Mouse (Mus musculus) c-Kit-positive CD71-negative TER-119-negative erythroid progenitor cells, embryonic 14.5 days (primary cell): ENCODE results near the gene Tlr9.

ENCODE experiments used
- DNase-seq: peaks from one replicate; pipeline ENCODE4 v3.0.0-alpha.2; 2013; ENCODE audit warnings: low read depth

Tlr9 gene

DNA sequence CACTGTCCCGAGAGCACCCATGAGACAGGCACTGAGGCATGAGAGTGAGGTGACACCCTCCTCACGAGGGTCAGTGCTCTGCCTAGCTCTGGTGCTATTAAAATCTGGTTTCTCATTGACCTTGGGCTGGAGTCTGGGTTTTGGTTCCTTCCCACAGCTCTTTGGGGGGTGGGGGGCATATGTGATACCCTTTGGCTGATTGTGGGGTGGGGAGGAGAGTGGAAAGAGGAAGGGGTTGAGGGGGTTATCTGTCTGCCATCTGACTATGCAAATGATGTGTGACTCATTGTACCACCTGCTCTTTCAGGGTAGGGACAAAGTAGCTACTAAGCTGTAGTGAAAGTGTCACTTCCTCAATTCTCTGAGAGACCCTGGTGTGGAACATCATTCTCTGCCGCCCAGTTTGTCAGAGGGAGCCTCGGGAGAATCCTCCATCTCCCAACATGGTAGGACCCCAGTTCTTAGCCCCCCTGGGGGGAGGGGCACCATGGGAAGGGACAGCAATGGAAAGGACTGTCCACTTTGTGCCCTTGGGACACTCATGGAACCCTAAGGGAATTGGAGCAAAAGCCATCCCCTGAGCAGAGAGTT is at the start of gene Tlr9:
Gene Tlr9, plus strand, starts transcription at position 338 of the 591 bp plus-strand sequence.
- DNase-seq, result no peak

DNA sequence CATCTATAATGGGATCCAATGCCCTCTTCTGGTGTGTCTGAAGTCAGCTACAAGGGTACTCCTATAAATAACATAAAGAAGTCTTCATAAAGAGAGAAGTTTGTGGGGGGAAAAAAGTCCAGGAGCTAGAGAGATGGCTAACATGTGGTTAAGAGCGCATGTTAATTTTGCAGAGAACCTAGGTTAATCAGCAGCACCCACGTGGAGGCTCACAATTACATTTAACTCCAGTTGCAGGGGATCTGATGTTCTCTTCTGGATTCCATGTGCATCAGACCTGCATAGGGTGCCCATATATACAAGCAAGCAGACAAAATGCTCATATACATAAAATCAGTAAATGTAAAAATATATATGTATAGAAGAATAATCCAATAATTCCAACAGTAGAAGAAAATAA is 49.0 kb upstream of the Tlr9 start:
- DNase-seq, result no peak

DNA sequence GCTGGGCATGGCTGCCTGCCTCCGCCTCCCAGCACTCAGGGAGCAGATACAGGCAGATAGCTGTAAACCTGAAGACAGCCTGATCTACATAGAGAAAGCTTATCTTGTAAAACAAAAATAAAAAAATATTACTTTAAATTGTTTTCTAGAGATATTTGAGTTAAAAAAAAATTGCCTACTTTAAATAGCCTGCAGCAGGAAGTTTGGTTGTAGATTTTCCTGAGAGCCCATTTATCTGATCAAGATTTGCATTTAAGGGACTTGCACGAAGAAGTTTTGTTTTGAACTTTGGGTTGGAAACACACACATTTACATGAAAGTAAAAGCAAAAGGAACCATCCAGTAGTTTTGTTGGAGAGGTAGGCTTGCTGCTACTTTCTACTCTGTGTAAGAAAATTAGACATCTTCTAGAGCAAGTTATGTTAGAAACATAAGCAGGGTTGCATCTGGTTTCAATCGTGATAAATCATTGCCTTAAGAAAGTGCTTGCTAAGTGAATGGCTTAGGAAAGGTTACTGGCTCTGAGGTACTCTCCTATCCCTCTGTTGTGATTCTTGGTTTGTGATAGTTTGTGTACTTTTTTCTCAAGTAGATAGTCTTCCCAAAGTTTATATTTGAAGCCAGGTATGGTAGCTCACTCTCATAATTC is 46.7 kb upstream of the Tlr9 start:
- no peak for DNase-seq

DNA sequence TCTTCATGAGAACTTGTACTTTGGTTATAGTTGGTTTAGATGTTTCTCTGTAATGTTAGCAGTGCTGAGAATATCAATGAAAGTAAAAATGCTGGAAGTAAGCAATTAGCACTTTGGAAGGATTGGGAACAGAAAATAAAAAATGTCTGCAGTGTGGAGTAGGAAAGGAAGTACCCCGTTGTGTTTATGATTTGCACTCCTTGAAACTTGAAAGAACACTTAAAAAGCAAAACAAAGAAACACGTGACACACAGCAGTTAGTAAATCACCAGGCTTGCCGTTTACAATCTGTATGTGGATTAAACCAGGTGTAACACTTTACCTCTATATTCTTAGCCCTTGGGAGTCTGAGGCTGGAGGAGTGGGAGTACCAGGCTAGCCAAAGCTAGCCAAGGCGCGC is 45.6 kb upstream of the Tlr9 start:
- DNase-seq, result no peak

DNA sequence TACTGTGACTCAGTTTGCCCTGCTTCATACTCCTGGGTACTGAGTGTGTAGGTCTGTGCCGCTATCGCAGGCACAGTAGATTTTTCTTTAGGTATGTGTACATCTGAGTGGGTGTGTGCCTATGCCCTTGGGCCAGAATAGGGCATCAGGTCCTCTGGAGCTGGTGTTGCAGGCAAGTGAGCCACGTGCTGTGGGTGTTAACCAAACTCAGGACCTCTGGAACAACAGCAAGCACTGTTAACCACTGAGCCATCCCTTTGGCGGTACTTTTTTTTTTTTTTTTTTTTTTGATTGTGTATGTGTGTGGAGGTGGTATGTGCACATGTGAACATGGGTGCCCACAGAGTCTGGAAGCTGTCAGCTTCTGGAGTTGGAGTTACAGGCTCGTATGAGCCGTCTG is 44.6 kb upstream of the Tlr9 start:
- DNase-seq, result no peak

DNA sequence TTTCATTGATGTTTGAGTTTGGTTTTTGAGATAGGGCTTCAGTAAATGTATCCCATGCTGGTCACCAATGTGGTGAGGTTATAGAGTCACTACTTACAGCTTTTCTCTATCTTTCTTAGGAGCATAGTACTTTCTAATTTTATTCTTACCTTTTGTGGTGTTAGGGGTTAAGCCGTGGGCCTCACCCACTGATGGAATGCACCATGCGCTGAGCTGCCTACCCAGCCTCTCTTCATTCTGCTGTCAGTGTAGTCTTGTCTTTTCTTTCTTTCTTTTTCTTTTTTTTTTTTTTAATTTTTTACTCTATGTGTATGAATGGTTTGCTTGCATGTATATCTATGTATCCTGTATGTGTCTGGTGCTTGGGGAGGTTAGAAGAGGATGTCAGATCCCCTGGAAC is 42.9 kb upstream of the Tlr9 start:
- no peak for DNase-seq

DNA sequence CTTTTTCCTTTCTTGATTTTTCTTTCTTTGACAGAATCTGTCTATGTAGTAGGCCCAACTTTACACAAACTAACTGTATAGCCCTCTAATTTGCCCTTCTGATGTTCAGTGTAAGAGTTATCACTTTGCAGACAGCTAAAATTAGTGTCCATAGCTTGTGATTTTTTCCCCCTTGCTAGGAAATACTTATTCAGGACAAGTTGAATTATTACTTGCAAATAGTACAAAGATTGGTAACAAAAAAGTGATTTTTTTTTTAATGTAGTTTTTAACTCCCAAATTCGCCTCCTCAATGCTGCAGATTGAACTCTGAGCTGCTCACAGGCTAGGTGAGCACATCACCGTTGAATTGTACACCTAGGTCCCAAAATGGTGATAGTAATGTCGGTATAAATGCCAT is 42.4 kb upstream of the Tlr9 start:
- DNase-seq, result no peak

DNA sequence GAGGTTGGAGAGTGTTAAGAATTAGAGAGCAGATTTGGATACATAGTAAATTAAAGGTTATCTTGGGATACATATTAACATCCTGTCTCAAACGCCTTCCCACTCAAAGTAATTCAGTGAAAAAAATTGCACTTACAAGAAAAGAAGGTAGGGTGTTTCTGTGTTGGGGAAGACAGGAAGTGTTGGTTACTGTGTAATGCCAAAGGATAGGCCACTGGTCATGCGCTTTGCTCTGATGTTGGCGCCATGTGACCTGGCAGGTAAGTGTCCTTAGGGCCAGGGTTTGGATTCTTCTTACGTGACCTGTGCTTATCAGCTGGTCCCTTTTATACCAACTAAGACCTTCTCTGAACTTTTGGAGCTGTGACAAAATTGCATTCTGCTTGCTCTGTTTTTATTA is 40.3 kb upstream of the Tlr9 start:
- DNase-seq, result no peak

DNA sequence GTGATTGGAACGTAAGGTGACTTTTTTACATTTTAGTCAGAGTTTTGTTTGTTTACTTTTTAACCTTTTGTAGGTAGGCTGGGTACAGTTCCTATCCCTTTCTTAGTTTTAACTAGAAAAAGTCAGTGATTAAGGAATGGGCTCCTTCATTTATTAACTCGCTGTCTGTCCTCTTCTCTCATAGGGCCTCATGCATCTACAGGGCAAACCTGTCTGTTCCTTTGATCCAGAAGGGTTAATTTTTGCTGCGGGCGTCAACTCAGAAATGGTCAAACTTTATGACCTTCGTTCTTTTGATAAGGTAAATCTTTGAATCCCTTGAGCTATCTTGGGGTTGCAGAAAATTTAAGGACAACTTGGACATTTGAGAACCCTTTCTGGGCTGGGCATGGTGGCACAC is 38.4 kb upstream of the Tlr9 start:
- DNase-seq, result no peak

DNA sequence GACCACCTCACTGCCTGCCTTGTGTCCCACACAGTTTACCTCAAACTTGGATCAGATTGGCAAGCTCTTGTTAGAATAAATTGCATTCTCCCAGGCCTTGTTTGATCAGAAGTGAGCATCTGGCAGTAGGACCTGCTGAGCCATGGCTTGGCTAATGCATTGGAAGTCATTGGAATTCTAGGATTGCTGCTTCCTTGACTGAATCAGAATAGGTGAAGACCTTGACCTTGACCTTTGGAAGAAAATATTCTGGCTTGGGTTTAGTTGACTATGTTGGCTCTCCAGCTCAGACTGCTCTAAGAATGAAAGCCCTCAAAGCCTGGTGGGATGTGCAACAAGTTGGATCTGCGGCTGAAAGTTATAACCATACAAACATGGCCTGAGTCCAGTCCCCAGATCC is 31.0 kb upstream of the Tlr9 start:
- no peak for DNase-seq

DNA sequence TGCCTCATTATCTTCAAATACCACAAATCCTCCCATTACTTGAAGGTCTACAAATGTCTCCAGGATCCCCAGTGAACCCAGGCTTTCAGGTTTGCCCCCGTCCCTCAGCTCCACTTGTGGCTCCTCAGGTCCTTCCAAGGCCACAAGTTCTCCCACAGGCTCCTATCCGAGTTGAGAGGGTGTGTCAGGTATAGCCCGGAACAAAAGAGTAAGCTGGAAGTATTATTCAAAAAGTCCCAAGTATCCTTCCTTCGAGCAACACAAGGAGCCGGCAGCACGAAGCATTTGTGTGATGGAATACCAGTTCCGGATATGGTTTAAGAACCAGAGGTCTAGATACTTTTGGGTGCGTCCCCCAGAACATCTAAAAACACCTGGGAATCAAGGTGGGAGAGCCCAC is 30.4 kb upstream of the Tlr9 start:
- no peak for DNase-seq

DNA sequence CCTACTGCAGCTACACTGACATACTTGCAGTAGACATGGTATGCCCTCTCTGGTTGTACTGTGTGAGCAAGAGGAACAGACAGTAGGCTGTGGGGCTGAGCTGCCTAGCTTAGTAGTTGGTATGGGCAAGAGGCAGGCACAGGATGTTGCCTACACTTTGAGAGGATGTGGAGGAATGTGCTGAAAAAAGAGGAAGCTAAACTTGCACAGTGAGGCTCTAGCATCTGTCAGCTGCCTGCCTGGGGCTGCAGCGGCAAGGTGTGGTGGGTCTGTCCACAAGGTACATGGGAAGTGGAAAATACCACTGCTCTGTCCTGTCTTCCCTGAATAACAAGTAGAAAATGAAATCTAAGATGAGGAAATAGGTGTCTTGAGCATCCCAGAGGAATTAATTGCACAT is 29.4 kb upstream of the Tlr9 start:
- DNase-seq, result no peak

DNA sequence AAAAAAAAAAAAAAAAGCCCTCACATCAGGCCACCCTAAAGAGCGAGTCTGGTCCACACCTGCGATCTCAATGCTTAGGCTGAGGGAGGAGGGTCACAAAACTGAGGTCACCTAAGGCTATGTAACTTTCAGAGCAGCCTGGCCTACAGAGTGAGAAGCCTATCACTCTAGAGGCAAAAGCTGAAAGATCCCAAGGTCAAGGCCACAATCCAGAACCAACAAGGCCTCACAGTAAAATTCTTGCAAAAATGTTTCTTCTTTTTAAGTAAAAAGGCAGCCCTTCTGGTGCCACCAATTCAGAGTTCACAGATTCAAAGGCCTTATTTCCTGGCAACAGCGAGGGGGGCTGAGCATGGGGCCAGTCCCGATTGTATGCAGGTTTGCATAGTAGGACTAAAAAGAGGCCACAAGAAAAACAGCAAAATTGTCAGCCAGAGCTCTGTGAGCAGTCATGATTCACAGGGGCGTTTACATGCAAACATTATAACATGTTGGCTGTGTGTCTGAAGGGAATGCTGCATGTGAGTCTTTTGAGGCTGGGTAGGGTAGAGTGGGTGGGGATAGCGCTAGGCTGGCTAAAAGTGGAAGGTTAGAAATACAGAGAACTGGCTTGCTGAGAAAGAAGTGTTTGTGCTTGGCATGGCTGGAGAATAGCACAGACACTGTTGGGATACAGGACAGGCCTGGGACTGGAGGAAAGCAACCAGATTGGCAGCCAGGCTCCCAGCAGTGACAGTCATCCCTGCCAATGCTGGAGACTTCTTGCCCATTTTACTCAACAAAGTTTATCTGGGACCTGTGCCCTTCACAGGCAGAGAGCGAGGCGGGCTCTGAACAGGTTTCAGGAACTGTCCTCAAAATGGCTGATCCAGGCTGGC is 28.2 kb upstream of the Tlr9 start:
- no peak for DNase-seq

DNA sequence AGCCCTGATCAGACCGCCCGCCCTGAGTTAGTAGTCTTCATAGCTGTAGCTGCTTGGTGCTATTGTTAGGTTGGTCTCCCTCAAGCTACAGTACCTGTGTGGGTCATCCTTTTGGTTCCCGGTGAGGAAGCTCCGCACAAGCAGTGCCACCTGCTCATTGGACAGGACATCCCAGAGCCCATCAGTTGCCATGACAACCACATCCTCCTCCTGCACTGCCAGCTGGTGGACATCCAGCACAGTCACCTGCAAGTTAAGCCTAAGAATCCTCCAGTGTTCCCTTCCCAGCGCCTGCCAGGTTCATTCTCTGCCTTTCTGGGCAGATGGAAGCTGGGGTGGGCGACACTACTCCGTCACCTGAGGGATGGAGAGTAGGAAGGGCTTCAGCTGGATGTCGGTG is 26.7 kb upstream of the Tlr9 start:
- DNase-seq, result no peak

DNA sequence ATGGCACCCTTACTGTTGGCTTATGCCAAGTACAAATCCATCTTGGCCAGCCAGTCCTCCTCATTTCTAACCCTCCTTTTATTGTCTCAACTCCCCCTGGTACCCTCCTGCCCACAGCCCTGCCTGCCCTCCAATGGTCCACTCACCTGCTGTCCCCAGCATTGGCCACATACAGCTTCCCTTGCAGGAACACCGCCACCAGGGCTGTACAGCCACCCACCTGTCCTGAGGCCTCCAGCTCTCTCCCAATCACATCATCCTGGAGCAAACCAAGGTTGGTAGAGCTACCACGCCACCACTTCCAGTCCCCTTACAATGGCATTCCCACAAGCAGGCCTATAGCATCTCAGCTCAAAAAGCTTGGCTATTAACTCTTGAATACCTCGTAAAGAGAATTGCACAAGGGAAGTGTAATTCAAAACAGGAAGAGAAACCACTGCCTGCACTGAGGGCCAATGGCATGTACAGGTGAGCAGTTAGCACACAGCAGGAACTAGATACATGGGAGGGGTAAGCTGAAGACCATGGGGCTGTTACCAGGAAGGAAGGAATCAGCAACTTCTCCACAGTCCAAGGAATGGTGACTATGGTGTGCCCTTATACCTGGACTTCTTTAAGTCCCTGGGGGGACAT is 25.2 kb upstream of the Tlr9 start:
- DNase-seq, result no peak

DNA sequence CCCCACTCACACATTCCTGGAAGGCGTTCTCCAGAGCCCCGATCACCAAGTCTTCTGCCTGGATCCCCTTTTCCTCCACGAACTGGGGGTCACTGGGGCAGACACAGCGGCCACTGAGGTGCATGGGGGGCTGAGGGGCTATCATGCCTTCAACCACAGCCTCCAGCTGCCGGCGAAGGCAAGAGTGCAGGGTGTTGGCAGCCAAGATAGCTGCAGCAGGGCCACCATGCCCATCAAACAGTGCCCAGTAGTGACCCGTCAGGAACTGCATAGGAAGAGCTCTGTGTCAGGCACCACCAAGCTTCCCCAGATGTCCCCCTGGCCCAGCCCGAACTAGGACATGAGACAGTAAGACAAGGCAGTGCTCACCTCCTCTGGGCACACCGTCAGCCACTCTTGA is 24.7 kb upstream of the Tlr9 start:
- DNase-seq, result no peak

DNA sequence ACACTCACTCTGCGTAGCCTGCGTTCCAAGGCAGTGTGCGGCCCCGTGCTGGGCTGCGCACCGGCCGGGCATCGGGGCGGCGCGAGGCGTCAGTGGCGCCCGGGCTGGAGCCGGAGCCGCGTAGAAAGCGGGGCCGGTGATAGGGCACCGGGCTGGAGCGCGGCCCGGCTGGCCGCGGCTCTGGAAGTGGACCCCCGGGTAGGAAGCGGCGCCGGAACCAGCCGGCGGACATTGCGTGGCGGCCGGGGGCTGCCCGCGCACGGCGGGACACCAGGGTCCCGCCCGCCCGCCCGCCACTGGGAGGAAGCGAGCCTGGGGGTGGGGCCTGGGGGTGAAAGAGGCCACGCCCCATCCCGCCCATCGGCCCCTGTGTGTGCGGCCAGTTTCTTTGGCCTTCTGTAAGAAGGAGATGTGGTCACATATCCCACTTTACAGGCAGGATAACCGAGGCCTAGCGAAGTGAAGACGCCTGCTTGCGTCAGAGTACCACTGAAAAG is 23.4 kb upstream of the Tlr9 start:
- DNase-seq, result no peak

DNA sequence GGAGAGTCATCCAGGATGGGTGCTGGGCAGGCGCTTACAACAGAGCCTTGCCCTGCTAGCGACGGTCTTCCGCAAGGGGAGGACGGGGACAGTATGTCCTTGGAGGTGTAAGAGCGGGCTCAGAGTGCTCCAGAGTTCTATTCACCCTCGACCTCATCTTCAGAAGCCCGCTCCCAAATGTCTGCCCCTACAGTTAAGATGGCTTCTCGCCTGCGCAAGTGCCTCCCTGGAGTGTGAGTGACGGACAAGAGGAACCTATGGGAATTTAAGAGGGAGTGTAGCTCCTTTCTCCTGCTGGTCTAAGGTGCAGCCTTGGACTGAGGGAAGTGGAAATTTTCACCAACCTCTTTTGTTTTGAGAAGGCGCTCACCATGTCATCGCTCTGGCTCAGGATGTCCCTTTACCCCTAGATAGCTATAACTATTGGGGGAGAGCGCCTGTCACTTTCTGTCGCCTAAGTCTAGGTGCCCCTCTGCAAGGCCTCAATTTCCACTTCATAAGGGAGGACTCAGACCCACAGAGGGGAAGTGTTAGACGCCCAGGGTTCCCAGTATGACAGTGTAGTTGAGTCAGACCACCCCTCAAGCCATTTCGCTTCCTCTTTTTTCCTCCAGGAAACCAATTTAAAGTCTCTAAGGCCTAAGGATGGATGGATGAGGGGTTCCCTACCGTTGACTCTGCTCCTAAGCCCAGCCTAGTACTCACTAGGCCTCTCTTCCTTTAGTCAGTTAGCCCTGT is 22.7 kb upstream of the Tlr9 start, which contains the start of gene Ppm1m:
Gene Ppm1m, minus strand, starts transcription at position 212 of the 738 bp plus-strand sequence.
- no peak for DNase-seq

DNA sequence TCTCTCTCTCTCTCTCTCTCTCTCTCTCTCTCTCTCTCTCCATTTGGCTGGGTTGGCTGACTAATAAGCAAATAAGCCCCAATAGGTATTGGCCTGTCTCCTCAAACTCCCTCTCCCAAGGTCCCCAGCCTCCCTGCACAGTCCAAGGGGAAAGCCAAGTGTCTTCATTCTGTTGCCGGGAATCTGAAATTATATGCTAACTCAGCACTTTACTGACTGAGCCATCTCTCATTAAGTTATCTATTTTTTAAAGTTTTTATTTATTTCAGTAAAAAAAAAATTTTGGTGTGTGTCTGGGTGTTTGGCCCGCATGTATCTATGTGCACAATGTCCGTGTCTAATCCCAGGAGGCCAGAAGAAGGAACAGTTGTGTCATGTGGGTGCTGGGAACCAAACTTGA is 20.5 kb upstream of the Tlr9 start:
- no peak for DNase-seq

DNA sequence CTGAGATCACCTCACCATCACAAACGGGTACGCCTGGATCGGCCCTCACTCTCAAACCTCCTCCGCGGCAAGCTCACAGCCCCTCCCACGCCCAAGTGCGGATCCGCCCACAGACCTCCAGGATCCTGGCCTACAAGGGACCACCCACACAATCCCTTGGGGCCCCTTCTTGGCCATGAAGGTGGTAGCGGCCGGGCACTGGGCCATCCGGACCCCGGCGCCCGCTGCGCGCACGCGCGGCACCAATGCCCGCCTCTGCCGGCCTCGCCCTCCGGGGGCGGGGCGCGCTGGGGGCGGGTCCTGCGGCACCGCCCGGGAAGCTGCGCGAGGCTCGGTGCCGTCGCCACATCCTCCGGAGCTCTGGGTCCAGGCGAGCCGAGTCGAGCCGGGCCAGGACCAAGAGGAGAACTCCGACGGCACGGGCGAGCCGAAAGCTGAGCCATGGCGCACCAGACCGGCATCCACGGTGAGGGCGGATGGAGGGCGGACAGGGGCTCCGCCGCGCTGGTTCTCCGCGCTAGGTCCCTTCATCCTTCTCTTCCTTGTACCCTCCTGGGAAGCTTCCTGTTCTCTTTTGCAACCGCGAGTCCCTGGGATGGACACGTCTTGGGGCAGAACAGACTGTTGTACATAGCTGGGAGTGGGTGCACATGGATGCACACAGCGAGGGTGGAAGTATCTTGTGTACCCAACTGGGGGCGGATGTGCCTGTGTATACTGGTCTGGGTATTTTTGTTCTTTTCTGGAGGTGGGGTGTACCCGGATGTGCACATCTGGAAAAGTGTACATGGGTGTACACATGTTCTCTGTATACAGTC is 19.4 kb upstream of the Tlr9 start, which contains the start of gene Twf2:
Gene Twf2, plus strand, starts transcription at position 290 of the 818 bp plus-strand sequence.
- peak; percentile 78 for DNase-seq
